Mouse (Mus musculus) limb, embryonic 10.5 days (tissue): ENCODE data around the gene Herc4. TPM values are rescaled to one million over a fixed set of nuclear protein-coding genes. Genes with fewer than 3 reads are reported as not detected.
"Not testable (repeated sequence)": the region's sequence is repeated elsewhere in the genome, so short reads cannot be mapped to it uniquely, and the experiment has no call there.

Experiments used
- DNase-seq: peaks from one replicate; pipeline ENCODE4 v3.0.0-alpha.2; 2017; ENCODE audit warnings: low spot score
- H3K27ac ChIP-seq: fragments of 300-500 bp; sonication (generic); 2 replicates; pipeline ENCODE4 v1.5.1; 2016; ENCODE audit warnings: mild to moderate bottlenecking
- H3K27me3 ChIP-seq: fragments of 300-500 bp; sonication (generic); 2 replicates; pipeline ENCODE4 v1.6.1; 2016; ENCODE audit warnings: low read depth, mild to moderate bottlenecking; ENCODE audit not compliant: poor library complexity, severe bottlenecking
- H3K36me3 ChIP-seq: fragments of 300-500 bp; sonication (generic); 2 replicates; pipeline ENCODE4 v1.6.1; 2016; ENCODE audit warnings: mild to moderate bottlenecking, moderate library complexity
- H3K4me1 ChIP-seq: fragments of 300-500 bp; sonication (generic); 2 replicates; pipeline ENCODE4 v1.6.1; 2016
- H3K4me3 ChIP-seq: fragments of 300-500 bp; sonication (generic); 2 replicates; pipeline ENCODE4 v1.5.1; 2016; ENCODE audit warnings: mild to moderate bottlenecking, moderate library complexity
- H3K9me3 ChIP-seq: fragments of 300-500 bp; sonication (generic); replicated peaks from 2 replicates; pipeline ENCODE4 v1.6.1; 2016; ENCODE audit warnings: mild to moderate bottlenecking
- WGBS: fragments of 180-500 bp; shearing (Covaris S2); methylation state at CpG from one replicate; pipeline ENCODE4 v1.1.7; 2016; 5-methylcytosine and 5-hydroxymethylcytosine counted together
- polyA plus RNA-seq: library from polyadenylated mRNA; unstranded; fragments of >200 nt; fragmentation: Nextera tagmentation; extraction: Ambion mirVana; gene quantifications from 2 replicates; pipeline ENCODE4 v1.2.1, GENCODE M21; 2016

Herc4 gene
- polyA plus RNA-seq, 1 experiment from 2014 or later, result 48.6 TPM

DNA sequence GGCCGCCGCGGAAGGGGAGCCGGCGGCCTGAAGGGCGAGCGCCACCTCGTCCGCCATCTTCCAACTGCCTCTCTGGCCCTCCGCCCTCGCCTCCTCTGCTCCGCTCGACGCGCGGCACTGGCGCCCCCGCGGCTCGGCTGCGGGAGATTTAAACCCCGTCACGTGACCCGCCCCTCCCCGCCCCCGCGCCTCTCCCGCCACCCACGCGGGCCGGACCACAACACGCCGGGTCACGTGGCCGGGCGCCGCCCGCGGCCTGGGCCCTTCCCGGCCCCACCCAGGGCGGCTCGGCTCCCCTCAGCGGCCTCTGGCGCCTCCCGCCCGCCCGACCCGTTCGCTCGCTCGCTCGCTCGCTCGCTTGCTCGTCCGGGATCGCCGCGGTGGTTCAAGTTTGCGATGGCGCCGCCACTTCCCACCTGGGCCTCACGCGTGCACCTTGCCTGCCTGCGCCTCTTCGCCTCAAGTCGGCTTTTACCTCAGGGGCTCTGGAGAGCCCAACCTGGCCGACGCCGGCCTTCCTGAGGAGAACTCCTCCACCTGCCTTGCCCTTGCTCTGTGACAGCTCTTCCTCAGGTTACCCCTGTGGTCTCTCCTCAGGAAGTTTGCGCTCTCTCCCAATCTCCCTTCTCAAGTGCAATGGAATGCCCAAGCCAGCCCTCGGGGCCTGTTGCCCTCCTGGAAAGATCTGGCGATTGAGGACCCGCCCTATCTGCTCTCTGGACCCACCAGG is 95.5 kb downstream of the Herc4 start:
- no peaks in the 10 kb centered on the region for H3K9me3 ChIP-seq
- DNase-seq, result peak; percentile 97
- H3K27ac ChIP-seq, result peak overlapping the region; percentile 97
- H3K4me1 ChIP-seq, result peaks cover 18% of the 10 kb centered on the region
- no peaks in the 10 kb centered on the region for H3K27me3 ChIP-seq
- peaks cover 24% of the 10 kb centered on the region for H3K36me3 ChIP-seq
- WGBS, result 1% methylated on average over 70 of the region's 74 CpGs
- peak overlapping the region; percentile 88 for H3K4me3 ChIP-seq

DNA sequence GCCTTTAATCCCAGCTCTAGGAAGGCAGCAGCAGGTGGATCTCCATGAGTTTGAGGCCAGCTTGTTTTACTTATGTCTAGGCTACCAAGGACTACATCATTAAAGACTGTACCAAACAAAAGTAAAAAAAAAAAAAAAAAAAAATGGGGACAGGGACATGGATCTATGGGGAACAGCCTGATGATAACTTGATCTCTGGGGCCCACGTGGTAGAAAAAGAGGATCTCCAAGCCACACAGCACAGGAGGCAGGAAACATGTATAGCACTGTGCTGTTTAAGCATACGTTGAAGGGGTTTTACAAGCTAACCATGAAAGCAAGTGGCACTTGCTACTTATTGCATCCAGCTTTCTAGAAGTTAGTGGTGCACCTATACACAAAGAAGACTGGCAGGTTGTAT is 97.7 kb downstream of the Herc4 start:
- WGBS, result 83% methylated on average over 2 of the region's 2 CpGs
- Histone ChIP-seq H3K27ac (no peak overlapping the region), H3K9me3 (no peaks in the 10 kb centered on the region), H3K4me3 (no peak overlapping the region), H3K36me3 (peaks cover 1% of the 10 kb centered on the region; the same call in 1 of the 2 replicates), H3K27me3 (no peaks in the 10 kb centered on the region), H3K4me1 (peaks cover 18% of the 10 kb centered on the region)
- no peak for DNase-seq

DNA sequence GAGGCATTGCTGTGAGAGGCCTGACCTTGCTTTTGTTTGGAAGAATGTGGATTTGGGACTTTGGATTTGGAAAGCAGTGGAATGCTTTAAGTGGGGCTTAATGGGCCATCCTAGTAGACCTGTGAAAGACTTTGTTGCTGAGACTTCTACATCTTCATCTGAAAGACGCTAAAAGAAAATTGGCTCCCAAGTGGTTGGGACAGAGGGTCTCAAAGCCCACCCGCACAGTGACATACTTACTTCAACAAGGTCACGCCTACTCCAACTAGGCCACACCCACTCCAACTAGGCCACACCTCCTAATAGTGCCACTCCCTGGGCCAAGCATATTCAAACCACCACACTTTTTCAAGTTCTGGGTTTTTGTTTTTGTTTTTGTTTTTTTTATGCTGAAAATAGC is 101.1 kb downstream of the Herc4 start:
- Histone ChIP-seq H3K4me3 (no peak overlapping the region), H3K27ac (no peak overlapping the region), H3K9me3 (no peaks in the 10 kb centered on the region), H3K4me1 (no peaks in the 10 kb centered on the region), H3K36me3 (no peaks in the 10 kb centered on the region), H3K27me3 (no peaks in the 10 kb centered on the region)
- no peak for DNase-seq
- 91% methylated on average over 3 of the region's 3 CpGs for WGBS

DNA sequence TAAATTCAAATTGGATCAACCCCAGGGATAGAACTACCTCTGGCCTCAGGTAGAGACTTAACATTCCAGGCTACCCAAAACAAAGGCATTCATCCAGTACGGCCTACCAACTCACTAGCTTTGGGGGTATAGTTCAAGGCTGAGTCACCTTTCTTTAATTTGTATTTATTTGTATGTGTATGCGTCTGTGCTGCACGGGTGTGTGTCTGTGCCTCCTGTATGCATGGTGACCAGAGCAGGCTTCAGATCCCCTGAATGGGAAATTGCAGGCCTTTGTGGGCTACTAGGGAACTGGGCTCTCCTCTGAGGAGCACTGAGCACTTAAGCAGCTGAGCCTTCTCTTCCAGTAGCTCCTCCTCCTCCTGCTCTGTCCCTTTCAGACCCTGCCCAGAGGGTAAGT is 104.7 kb downstream of the Herc4 start:
- H3K4me3 ChIP-seq, result no peak overlapping the region
- DNase-seq, result no peak
- H3K9me3 ChIP-seq, result no peaks in the 10 kb centered on the region
- no peaks in the 10 kb centered on the region for H3K4me1 ChIP-seq
- WGBS, result 56% methylated on average over 3 of the region's 3 CpGs
- H3K27ac ChIP-seq, result no peak overlapping the region
- no peaks in the 10 kb centered on the region for H3K36me3 ChIP-seq
- no peaks in the 10 kb centered on the region for H3K27me3 ChIP-seq

DNA sequence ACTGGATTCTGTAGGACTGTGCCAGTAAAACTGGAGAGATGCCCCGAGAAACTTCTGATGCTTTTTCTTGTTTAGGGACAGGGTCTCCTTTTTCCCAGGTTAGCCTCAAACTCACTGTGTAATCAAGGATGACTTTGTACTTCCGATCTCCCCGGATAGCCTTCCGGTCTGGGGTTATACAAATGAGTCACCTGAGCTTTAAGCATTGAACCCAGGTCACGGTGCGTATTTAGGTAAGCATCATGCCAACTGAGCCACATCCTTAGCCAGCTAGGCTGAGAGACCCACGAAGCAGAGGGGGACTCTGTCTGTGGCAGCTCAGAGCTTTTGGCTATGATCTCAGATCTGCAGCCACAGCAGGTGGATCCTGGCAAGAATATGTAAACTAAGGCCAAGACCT is 107.1 kb downstream of the Herc4 start:
- 91% methylated on average over 7 of the region's 7 CpGs for WGBS

DNA sequence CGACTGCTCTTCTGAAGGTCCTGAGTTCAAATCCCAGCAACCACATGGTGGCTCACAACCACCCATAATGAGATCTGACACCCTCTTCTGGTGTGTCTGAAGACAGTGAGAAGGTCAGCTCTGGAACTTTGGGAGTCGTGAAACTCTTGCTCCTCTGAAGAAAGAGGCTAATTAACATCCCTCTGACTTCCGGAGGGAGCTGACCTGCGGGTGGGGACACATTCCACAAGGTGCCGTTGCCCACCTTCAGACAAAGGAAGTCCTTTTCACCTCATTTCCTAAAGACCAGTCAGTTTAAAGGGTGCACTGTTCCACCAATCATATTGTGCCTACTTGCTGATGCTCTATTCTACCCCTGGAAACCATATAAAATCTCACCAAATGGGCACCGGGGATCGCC is 107.5 kb downstream of the Herc4 start:
- not testable (repeated sequence) for H3K27me3 ChIP-seq, H3K4me1 ChIP-seq, H3K36me3 ChIP-seq, H3K9me3 ChIP-seq, H3K4me3 ChIP-seq, DNase-seq, H3K27ac ChIP-seq
- 82% methylated on average over 7 of the region's 7 CpGs for WGBS

More for the DNA sequence above, 107.1 kb downstream of the Herc4 start:
- Histone ChIP-seq H3K9me3 (no peaks in the 10 kb centered on the region), H3K4me3 (no peak overlapping the region), H3K36me3 (no peaks in the 10 kb centered on the region), H3K4me1 (no peaks in the 10 kb centered on the region), H3K27me3 (no peaks in the 10 kb centered on the region), H3K27ac (no peak overlapping the region)
- DNase-seq, result no peak

DNA sequence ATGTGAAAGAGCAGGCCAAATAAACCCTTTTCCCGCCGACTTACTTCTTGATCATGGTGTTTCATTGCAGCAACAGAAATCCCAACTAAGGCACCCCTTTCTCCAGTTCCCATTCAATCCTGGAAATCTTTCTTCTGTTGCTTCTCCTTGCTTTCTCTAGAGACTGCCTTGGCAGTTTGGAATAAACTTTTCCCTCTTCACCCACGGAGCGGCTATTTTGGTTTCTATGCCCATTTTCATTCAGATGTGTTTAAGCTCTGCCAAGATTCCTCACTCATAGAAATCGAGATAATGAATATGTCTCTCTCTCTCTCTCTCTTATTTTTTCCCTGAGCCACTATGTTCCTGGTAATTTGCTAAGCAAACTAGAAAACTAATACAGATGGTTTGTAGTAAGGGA is 108.5 kb downstream of the Herc4 start:
- DNase-seq, result no peak
- WGBS, result 94% methylated on average over 5 of the region's 5 CpGs
- Histone ChIP-seq H3K4me1 (no peaks in the 10 kb centered on the region), H3K4me3 (no peak overlapping the region), H3K36me3 (no peaks in the 10 kb centered on the region), H3K27ac (no peak overlapping the region), H3K27me3 (no peaks in the 10 kb centered on the region), H3K9me3 (no peaks in the 10 kb centered on the region)

DNA sequence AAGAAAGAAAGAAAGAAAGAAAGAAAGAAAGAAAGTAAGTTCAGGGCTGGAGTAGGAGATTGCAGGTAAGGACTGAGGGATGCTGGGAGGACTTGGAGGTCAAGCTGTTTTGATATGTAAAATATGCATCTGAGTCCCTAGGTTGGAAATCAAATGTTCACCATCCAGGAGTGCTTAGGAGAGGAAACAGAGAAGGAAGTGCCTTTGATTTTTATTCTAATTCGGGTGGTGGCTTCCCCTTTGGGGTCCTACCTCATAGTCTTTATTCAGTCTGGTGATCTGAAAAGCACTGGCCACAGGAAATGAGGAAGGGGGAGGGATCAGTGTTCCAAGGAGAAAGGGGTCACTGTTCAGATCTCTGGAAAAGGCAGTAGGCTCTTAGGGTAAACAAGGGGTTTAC is 116.9 kb downstream of the Herc4 start:
- WGBS, result 63% methylated on average over 1 of the region's 1 CpGs
- H3K27me3 ChIP-seq, result no peaks in the 10 kb centered on the region
- H3K27ac ChIP-seq, result no peak overlapping the region
- H3K4me3 ChIP-seq, result no peak overlapping the region
- no peaks in the 10 kb centered on the region for H3K36me3 ChIP-seq
- no peaks in the 10 kb centered on the region for H3K9me3 ChIP-seq
- DNase-seq, result no peak
- H3K4me1 ChIP-seq, result no peaks in the 10 kb centered on the region

DNA sequence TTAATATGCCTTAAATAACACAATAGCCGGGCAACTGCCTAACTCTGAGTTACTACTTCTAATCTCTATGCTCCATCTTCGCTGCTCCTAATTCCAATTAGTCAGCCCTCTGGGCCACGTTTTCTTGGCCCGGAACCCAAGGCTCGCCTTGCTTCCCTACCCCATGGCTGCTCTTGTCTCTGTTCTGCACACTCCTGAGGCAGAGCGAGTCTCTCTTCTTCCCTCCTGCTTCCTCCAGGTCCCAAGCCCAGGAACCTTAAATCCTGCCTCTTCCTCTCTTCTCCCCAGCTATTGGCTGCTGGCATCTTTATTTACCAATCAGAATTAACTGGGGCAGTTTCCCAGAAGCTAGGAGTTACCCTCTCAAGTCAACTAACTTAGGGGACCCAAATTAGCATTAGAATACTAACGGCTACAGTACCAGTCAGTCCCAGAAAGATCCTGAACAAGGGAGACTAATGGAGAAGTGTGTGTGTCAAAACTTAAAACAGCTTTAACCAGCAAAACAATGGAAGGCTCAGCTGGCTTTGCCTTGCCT is 122.4 kb downstream of the Herc4 start:
- H3K4me1 ChIP-seq, result peaks cover 15% of the 10 kb centered on the region
- no peaks in the 10 kb centered on the region for H3K36me3 ChIP-seq
- no peak overlapping the region for H3K27ac ChIP-seq
- WGBS, result 69% methylated on average over 7 of the region's 7 CpGs
- H3K9me3 ChIP-seq, result no peaks in the 10 kb centered on the region
- DNase-seq, result no peak
- H3K27me3 ChIP-seq, result no peaks in the 10 kb centered on the region
- no peak overlapping the region for H3K4me3 ChIP-seq

DNA sequence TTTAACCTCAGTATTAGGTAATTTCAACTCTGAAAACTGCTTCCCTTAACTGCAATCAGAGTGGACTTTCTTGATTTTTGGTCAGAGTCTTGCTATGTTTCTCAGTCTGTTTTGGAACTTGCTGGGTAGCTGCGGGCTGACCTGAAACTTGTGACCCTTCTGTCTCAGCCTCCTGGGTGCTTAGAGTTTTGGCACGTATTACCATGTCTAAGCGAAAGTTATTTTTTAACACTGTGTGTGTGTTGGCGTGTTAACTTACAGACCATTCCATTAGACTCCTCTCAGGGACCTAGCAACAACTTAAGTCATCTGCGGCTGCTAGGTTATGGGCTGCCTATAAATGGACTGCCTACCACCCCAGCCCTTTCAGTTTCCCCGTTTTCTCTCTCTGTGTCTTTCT is 123.8 kb downstream of the Herc4 start:
- H3K27ac ChIP-seq, result no peak overlapping the region
- H3K36me3 ChIP-seq, result no peaks in the 10 kb centered on the region
- H3K4me3 ChIP-seq, result no peak overlapping the region
- DNase-seq, result no peak
- H3K4me1 ChIP-seq, result peaks cover 15% of the 10 kb centered on the region
- WGBS, result 81% methylated on average over 6 of the region's 6 CpGs
- no peaks in the 10 kb centered on the region for H3K27me3 ChIP-seq
- H3K9me3 ChIP-seq, result no peaks in the 10 kb centered on the region

Other genes with a start within 250 kb of the Herc4 start
- 162 and 170 TPM in 2 replicates for gene Hnrnph3, start 219.6 kb upstream of the Herc4 start, polyA plus RNA-seq
- 0.94 and 1.1 TPM in 2 replicates for gene Pbld2, start 219.5 kb upstream of the Herc4 start, polyA plus RNA-seq
- 1.9 and 2.4 TPM in 2 replicates for gene Pbld1, start 183.6 kb upstream of the Herc4 start, polyA plus RNA-seq
- 0.14 TPM in 2 replicates for gene Atoh7, start 144.2 kb upstream of the Herc4 start, polyA plus RNA-seq
- gene Mypn, start 39.9 kb upstream of the Herc4 start, polyA plus RNA-seq, result 0.19 and 0.25 TPM in 2 replicates
- 6.4 and 6.9 TPM in 2 replicates for gene Sirt1, start 137.9 kb downstream of the Herc4 start, polyA plus RNA-seq
- gene Dnajc12, start 138.6 kb downstream of the Herc4 start, polyA plus RNA-seq, result 7.9 and 9.7 TPM in 2 replicates
- gene Gm7075, start 178.0 kb downstream of the Herc4 start, polyA plus RNA-seq, result not detected in 2 replicates
- gene Ctnna3, start 186.3 kb downstream of the Herc4 start, polyA plus RNA-seq, result 0.04 TPM in 1 of 2 replicates, not detected in the other